Mouse (Mus musculus) activated CD4-positive, CD25-positive, alpha-beta regulatory T cell, adult 4 months (primary cell): Measurements from ENCODE around the gene Isoc2a. TPM values are rescaled to one million over a fixed set of nuclear protein-coding genes. Genes with fewer than 3 reads are reported as not detected.
"Not testable (repeated sequence)": the region's sequence is repeated elsewhere in the genome, so short reads cannot be mapped to it uniquely, and the experiment has no call there.

Source experiments
- ATAC-seq: one replicate; pipeline ENCODE4 v1.8.0; 2017
- polyA plus RNA-seq, 2 experiments: library from polyadenylated mRNA; unstranded; fragments of 100-300 nt; shearing (Covaris generic); gene quantifications; one replicate each; pipeline ENCODE4 v1.2.1; 2017

The Isoc2a gene
- polyA plus RNA-seq: under 1 TPM; 0.20 to 0.69 TPM

DNA sequence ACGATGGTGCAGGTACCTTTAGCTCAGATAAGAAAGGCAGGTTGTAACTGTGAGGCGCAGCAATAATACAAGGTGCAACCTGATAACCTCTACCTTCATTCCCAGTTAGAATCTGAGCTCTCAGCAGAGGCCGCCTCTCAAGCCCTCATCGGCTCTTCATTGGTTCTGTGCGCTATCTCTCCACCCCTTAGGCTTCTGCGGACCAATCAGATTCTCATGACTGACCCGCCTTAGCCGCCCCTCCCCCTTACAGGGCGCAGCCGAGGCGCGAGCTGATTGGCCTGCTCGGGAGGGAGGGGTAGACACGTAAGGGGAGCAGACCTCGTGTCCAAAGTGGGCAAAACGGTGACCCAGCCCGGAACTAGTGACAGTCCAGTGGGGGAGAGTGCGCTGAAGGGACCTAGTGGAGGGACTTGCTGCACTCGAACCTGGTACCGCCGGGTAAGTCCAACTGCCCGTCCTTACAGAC, at the start of gene Isoc2a:
Gene Isoc2a, plus strand, starts transcription at position 401 of the 469 bp plus-strand sequence.
- peak; percentile 100 for ATAC-seq

DNA sequence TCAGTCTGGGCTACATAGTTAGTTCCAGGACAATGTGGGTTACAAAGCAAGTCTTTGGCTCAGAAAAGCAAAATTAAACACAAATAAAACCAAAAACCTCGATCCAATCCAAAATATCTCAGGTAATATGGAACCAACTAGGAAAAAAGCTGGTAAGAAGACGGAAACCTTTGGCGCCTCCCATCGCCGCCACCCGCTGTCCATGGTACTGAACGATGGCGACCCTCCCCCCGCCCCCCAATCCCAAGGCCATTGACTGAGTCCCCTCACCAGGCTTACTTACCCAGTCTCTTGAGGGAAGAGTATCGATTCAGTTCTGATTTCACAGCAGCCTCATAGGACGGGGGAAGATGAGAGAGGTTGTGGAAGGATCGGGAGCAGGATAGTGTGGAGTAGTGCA, 46.5 kb upstream of the Isoc2a start:
- ATAC-seq: no peak

DNA sequence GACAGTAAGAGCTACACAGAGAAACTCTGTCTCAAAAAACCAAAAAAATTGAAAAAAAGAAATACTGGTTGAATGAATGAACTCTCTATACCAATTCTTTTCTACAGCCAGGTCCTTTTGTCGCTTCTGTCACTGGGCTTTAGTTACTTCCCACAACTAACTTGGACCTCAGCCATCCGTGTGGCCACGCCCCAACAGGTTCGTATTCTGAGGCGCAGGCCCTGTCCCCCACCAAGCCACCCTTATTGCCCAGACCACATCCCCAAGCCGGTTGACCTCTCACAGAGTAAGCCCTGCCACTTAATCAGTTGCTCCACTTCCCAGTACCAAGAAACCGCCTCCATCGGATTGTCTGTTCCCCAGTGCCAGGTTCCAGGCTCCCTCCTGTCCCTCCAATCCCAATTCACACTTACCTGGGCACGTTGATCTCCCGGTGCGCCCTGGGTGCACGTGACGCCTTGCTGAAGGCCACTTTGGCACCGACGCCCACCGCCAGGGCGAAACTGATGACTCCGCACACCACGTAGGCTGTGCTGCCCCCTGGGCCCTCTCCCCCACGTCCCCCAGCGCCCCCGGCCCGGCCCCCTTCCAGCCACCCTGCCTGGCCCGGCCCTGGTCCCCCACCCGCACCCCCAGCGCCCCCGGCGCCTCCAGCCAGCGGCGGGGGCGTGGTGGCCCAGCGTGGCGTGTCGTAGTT, 41.2 kb upstream of the Isoc2a start:
- ATAC-seq: no peak

DNA sequence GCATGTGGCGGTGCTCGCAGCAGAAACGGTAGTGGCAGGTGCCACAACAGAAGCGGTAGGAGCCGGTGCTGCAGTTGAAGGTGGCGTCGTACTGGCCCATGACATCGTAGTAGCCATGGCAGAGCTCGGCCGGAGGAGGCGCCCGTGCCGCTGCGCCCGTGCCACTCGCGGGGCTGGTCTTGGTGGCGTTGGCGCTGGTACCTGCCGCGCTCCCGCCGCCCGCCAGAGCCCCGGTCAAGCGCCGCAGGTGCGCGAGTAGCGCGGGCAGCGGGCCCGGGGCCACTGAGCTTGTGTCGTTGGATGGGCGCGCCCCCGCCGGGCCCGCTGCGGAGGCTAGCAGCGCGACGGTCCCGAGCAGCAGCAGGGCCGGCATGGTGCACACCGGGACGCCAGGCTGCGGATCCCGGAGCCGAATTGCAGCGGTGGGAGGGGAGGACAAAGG, 40.6 kb upstream of the Isoc2a start:
- peak; percentile 90 for ATAC-seq

DNA sequence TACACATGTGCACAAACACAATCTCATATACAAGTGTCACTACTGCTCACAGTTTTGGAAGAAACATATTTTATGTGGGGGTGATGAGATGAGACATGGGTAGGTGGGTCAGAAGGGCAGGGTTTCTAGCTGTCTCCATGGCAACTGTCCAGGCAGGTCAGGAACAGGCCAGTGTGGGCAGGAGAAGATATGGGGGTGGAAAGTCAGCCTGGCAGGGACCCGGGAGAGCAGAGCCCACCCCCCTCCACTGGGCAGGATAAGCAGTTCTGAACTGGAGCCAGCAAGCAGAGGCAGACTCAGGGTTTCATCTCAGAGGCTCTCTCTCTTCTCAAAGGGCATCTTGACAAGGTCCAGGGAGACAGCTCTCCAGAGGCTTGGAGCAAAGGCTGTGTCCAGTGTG, 39.3 kb upstream of the Isoc2a start:
- no peak for ATAC-seq

DNA sequence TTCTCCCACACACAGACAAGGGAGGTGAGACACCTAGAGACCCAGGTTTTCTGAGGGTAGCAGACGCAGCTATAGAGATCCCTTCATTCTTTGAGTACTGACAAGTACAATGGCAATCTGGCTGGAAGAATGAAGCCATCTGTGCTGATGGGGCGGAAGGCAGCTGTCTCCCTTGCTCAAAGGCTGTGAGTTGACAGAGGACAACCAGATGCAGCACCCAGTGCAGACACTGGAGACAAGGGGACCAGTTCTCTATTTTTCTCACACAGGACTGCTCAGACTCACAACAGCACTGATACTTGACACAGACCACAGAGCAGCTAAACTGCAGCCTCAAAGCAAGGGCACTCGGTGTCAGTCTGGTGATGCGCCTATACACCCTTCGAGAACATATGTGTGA, 34.9 kb upstream of the Isoc2a start:
- no peak for ATAC-seq

DNA sequence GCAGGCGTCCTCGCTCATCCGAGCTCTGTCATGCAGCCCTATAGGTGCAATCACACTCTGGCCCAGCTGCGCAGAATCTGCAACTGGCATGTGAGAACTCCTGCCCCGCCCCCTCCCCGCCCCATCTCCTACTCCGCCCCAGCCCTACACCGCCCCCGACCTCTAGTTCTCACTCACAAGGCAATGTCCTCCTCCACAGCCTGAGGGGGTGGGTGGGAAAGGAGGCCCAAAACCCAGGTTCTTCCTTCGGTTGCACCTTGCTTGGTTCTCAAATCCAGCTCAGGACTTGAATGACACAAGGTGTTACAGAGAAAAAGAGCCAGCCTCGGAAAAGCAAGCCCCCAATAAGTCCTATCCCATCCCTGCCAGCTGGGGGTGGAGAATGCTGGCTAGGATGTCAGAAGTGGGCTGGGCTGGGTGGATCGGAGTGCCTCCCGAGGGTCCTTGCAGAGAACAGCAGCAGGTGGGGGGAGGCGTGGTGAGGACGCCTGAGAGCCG, 34.3 kb upstream of the Isoc2a start:
- no peak for ATAC-seq

DNA sequence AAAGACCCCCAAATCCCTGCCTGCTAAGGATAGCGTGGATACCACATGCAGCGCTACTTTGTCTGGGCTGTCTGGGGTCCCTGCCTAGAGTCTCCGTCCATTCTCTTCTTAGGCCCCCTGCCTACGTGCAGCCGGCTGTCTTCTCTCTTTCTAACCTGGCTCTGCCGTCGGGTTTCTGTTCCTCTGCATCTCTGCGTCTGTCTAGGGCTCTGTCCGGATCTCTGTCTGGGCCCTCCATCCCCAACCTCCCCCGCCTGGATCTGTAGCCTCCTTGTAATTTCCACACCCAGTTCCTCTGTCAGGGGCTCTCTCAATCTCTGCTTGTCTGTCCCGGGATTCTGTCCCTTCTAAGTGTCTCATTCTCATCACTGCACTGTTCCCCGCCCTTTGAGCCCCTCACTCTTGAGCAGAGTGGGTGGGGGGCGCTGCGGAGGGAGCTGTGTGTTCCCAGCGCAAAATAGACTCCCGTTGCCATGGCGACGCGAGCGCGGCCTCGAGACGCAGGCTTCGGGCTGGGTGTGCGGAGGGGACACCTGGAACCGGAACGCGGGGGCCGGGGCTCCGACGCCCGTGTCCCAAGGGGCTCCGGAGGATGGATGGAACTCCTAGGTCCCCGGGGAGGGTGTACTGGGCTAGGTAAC, 33.2 kb upstream of the Isoc2a start:
- ATAC-seq: no peak

DNA sequence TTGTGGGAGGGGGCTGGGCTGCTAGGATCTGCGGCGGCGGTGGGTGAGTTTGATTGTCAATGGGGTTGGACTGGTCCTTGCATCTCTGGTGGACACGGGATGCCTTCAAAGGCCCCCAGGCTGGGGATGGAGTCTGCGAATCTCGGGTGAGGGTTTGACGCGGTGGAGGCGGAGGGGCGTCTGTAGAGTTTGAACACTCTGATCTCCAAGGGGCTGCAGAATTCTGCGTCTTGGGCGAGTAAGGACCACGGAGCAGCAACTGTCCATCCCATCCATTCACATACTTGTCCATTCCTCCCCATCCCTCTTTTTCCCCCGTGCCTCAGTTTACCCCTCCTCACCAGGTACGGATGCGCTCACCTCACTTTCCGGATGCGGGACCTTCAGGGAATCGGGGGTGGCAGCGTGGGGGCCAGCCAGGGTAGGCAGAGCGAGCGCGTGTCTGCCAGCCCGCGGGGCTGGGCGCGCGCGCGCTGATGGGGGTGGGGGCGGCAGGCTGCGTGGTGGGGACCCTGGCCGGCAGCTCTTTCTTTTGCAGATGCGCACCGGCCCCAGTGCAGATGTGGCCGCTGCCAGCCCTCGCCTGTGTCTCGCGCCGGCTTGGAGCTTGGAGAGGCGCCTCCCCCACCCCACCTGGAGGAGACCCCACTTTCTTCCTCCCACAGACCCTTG, 32.6 kb upstream of the Isoc2a start, which contains the start of gene Shisa7:
Gene Shisa7, minus strand, starts transcription at position 452 of the 672 bp plus-strand sequence.
- ATAC-seq: no peak

DNA sequence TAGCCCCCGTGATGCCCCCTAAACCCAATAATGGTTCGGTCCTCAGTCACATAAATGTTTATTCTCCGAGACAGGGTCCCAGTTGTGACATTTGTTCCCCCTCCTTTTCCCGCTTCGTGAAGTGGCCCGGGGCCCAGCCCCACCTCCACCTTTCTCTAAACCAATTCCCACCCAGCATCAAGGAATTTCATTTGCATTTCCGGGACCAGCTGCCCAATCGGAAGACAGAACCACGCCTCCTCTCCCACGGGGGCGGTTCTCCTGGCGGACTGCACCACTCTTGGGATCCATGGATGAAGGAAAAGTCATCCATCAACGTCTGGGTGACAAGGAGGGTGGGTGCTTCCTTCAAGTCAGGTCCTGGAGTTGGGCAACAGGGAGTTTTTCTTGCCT, 32.0 kb upstream of the Isoc2a start:
- no peak for ATAC-seq

DNA sequence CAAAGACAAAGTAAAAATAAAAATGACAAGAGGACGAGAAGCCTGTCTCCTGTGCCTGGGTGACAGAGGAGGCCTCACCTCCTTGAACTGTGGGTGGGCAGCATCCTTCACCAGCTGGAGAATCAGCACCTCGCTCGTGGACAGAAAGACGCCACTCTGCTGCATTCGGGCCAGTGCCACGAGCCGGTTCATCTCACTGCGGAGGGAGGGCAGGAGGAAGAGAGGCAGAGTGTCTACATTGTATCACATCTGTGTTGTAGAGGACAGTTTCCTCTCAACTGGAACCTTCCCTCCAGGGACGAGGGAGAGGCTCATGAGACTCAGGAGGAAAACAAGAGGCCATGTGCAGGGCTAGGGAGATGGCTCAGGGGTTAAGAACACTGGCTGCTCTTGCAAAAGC, 27.6 kb upstream of the Isoc2a start:
- ATAC-seq: no peak

DNA sequence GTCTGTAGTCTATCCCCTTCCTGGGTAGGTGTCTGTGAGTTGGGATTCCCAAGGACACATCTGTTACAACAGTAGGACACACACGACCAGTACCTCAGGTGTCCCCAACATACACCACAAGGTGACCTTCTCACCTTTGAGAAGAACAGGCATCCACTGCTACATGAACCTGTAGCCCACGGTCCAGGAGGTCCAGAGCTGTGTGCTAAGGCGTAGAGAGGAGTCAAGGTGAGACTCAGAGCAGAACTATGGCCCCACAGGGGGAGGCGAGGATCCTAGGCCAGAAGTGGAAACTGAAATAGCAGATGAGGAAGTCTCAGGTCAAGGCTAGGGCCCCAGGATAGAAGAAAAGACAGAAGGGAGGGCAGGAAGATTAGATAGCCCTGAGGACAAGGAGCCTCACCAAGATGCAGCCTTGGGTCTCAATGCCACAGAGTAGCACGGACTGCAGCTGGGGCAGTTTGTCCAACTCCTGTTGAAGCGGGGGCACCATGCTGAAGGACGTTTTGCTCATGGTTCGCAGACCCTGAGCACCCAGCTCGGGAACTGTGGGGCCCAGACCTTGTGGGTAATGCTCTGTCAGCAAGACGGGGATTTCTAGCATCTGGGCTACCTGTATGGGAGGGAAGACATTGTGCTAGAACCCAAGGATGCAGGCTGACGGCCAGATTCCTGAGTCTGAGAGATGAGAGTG, 26.2 kb upstream of the Isoc2a start:
- ATAC-seq: no peak

DNA sequence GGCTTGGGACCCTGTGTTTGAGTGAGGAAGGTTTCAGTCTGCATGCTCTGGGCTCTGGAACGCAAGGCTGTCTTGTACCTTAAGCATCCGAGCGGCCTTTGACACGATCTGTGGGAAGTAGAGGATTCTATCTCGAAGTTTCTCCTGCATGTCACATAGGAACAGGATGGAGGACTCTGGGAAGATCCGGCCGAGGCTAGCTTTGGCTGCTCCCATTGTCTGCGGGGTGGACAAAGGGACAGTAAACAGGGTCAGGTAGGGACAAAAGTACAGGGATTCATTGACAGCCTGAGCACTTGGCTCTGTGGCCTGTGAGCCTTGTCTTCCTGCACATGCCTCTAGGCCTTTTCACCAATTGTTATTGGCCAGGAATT, 25.7 kb upstream of the Isoc2a start:
- ATAC-seq: no peak

DNA sequence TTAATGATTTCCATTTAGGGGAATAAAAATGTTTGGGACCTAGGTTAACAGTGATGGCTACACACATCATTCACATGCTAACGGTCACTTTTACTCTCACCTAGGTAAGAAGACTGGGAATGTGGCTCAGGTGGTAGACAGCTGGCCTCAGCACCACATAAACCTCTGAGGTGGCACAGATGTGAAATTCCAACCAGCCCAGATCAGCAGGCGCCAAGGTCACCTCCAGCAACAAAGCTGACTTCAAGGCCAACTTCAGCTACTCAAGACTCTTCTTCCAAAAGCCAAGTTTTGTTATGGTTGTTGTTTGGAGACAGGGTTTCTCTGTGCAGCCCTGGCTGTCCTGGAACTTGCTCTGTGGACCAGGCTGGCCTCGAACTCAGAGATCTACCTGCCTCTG, 23.3 kb upstream of the Isoc2a start:
- no peak for ATAC-seq

DNA sequence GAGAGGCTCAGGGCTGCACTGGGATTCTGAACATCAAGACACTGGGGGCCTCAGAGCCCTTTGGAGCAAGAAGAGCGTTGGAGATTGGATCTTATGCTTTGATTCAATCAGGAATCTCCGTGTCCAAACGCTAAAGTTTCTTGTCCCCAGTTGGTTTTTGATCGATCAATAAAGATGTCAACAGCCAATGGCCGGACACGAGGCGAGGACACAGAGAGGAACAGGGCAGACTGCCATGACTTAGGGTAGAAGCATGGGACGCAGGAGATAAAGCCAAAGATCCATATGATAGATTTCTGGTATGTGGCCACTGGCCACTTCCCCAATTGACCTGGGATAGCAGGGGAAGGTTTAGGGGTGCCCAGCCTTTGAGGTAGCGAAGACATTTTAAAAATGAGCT, 20.4 kb upstream of the Isoc2a start:
- no peak for ATAC-seq

DNA sequence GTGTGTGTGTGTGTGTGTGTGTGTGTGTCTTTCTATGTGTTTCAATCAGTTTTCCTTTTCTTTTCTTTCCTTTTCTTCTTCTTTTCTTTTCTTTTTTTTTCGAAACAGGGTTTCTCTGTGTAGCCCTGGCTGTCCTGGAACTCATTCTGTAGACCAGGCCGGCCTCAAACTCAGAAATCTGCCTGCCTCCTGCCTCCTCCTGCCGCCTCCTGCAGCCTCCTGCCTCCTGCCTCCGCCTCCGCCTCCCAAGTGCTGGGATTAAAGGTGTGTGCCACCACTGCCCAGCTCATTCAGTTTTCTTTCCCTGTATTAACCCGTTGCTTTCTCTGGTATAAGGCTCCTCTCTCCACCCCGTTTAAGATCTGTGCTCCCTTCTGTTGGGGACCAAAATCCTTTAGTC, 19.6 kb upstream of the Isoc2a start:
- ATAC-seq: no peak

DNA sequence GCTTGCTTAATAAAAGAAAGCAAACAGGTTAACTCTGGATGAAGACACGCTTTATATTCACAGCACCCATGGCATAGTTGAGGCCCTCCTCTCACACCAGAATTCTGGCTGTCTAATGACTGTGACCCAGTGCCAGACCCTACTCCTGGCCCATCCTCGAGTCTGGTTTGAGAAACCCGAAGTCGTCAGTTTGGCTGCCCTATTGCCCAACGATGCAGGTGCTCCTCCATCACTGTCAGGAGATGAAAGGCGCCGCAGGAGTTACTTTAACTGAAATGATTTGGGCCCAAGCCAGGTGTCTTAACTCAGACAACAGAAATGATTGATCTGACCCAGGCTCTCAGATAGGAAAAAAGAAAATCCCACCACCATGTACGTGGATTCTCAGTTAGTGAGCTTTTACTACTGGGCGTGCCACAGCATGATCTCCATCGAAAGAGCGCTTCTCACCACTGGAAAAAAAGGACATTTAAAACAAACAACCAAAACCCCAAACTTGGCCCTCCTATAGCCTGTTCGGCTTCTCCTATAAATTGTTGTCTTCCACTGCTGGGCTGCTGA, 17.5 kb upstream of the Isoc2a start:
- ATAC-seq: no peak

DNA sequence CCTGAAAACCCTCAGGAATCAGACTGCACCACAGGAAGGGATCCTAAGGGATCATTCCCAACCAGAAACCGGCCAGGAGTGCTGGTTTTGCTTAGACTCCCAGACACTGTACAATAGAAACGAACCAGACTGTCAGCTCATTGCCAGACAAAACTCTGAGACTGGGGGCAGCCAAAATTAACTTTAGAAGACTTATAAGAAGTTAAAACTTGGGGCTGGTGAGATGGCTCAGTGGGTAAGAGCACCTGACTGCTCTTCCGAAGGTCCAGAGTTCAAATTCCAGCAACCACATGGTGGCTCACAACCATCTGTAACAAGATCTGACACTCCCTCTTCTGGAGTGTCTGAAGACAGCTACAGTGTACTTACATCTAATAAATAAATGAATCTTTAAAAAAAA, 16.0 kb upstream of the Isoc2a start:
- not testable (repeated sequence) for ATAC-seq

DNA sequence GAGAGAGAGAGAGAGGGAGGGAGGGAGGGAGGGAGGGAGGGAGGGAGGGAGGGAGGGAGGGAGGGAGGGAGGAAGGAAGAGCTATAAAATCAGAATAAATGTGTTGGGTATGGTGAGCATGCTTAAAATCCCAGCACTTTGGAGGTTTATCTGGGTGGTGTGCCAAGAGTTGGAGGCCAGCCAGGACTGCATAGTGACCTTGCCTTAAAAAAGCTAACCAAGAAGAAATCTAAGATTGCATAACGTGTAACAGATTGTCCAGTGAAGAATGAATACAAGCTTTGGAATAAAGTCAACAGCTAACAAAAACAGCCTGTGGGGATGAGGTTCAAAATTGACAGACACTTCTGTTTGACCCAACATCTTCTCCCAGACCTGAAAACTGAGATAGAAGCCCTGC, 13.9 kb upstream of the Isoc2a start:
- no peak for ATAC-seq

DNA sequence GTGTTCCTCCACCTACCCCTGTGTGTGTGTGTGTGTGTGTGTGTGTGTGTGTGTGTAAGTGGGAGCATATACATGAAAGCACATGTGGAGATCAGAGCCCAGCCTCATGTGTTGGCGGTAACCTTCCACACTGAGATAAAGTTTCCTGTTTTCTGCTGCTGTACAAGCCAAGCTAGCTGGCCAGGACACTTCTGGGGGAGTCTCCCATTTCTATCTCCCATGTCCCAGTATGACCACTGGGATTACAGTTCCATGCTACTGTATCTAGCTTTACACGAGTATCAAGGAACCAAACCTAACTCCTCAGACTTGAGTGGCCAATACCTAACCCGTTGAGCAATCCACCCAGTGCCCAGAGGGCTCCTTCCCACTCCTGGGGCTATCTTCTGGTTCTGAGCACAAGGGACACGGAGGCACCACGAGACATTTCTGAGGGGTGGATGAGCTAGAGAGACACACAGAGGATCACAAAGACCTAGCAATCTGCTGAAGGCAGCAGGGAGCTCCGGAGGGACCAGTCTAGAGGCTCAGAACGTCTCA, 13.3 kb upstream of the Isoc2a start:
- no peak for ATAC-seq

DNA sequence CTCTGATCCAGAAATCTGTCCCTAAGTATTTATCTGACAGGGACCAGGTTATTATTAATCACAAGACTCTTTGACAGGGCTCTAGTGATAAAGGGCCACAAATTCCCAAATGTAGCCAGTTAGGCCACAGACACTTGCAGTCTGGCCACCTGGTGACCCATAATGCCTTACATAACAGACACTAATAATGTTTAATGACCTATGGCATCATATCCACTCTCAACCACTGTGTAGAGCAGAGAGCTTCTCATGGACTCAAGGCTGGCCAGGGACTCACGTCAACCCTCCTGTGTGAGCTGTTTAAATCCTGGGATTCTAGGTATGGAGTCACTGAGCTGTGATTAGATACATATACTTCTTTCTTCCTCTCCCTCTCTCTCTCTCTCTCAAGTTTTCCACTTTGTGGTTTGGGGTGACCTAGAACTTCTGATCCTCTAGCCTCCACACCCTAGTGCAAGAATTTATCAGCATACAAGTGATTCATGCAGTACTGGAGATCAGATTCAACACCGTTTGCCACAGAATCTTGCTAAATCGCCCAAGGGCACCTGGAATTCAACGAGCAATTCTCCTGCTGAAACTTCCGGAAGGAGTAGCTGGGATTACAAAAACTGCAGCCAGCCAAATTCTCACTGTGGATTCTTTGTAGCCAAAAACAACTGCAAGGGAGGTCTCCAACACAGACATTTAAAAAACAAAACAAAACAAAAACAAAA, 12.7 kb upstream of the Isoc2a start:
- ATAC-seq: no peak

DNA sequence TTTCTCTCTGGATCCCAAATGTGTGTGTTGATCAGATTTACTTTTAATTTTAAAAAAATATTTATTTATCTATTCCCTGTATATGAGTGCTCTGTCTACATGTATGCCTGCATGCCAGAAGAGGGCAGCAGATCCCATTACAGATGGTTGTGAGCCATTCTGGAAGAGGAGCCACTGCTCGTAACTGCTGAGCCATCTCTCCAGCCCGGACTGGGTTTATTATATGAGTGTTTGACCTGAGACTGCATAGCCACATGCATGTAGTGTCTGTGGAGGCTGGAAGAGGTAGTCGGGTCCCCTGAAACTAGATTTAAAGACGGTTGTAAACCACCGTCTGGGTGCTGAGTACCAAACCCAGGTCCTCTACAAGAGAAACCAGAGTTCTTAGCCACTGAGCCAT, 11.9 kb upstream of the Isoc2a start:
- ATAC-seq: no peak
